Mouse (Mus musculus) small intestine, adult 2 months (tissue): ENCODE measurements around the gene Rad23b. TPM values are rescaled to one million over a fixed set of nuclear protein-coding genes. Genes with fewer than 3 reads are reported as not detected.
"Not testable (repeated sequence)": the region's sequence is repeated elsewhere in the genome, so short reads cannot be mapped to it uniquely, and the experiment has no call there.

Experiments
- H3K27ac ChIP-seq: fragments of 200-500 bp; 2 replicates; pipeline ENCODE4 v1.5.1; 2012; ENCODE audit warnings: low read depth, low read length, control low read depth, inconsistent platforms; ENCODE audit not compliant: insufficient read depth
- H3K27me3 ChIP-seq: fragments of 200-500 bp; 2 replicates; pipeline ENCODE4 v1.6.1; 2012; ENCODE audit warnings: mild to moderate bottlenecking, moderate library complexity, low read length, inconsistent platforms; ENCODE audit not compliant: control insufficient read depth, insufficient read depth
- H3K36me3 ChIP-seq: fragments of 200-500 bp; 2 replicates; pipeline ENCODE4 v1.6.1; 2012; ENCODE audit warnings: mild to moderate bottlenecking, low read length, control low read depth, inconsistent platforms; ENCODE audit not compliant: control insufficient read depth, insufficient read depth
- H3K4me1 ChIP-seq: fragments of 200-500 bp; 2 replicates; pipeline ENCODE4 v1.6.1; 2012; ENCODE audit warnings: low read length, inconsistent platforms, mixed read lengths; ENCODE audit not compliant: control insufficient read depth, insufficient read depth, insufficient read length
- H3K4me3 ChIP-seq: fragments of 200-500 bp; 2 replicates; pipeline ENCODE4 v1.5.1; 2012; ENCODE audit warnings: low read depth, mild to moderate bottlenecking, control low read depth, inconsistent platforms, low read length, moderate library complexity
- CTCF ChIP-seq: fragments of 200-500 bp; IDR thresholded peaks from 2 replicates; pipeline ENCODE4 v1.5.1; 2012; ENCODE audit warnings: low read depth, mild to moderate bottlenecking, control low read depth, inconsistent platforms, low read length, moderate library complexity, mixed read lengths; ENCODE audit not compliant: insufficient replicate concordance, insufficient read length; ENCODE audit errors: extremely low read depth
- POLR2A ChIP-seq: fragments of 200-500 bp; IDR thresholded peaks from 2 replicates; pipeline ENCODE4 v1.6.1; 2012; ENCODE audit warnings: low read depth, mild to moderate bottlenecking, control low read depth, inconsistent platforms, low read length, moderate library complexity
- WGBS: fragments of 180-500 bp; shearing (Covaris S2); methylation state at CpG from one replicate; pipeline ENCODE4 v1.1.7; 2018; 5-methylcytosine and 5-hydroxymethylcytosine counted together
- polyA plus RNA-seq: library from polyadenylated mRNA; depleted of rRNA; stranded (reverse); fragments of >200 nt; gene quantifications from 2 replicates; pipeline ENCODE4 v1.2.3, GENCODE M21; 2012; rRNA removed

Rad23b gene
- polyA plus RNA-seq = 117 and 267 TPM in 2 replicates

DNA sequence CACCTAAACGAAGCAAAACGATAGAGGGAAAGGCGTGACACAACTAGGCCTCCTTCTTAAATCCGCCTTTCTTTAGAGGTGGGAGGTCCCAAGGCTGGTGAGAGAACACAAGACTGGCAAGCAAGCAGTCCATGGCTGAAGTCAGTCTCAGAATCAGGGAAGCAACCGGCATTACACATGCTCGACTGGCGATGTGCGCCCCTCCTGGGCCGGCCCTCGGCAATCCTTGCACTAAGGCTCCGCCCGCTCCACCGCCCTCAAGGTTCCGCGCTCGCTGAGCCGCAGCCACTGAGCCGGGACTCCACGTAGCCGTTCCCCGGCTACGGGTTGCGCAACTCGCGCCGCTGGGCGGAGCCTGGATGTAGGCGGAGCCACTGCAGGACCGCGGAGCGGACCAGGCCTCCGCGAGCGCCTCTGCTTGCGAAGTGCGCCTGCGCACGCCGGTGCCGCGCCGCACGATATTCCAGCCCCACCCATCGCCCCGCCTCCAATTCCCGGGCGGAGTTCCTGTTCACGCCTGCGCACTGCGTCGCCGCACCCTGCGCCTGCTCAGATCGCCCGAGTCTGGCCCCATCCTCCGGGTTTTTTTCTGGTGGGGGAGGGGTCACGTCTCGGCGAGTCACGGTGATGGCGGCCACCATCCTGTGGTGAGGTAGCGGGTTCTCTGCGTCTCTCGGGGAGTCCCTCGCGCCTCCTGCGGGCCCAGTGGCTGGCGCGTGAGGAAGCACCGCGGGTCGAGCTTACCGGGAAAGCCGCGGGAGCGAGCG, at the start of gene Rad23b:
TSS of gene Rad23b (plus strand) at position 592 of the 767 bp plus-strand sequence.
- H3K4me1 ChIP-seq = peaks cover 4% of the 10 kb centered on the region; the same call in 1 of the 2 replicates
- H3K27me3 ChIP-seq = no peaks in the 10 kb centered on the region
- H3K27ac ChIP-seq = peak within 1 kb of the TSS; percentile 62
- WGBS = under 1% methylated on average over 77 of the region's 77 CpGs
- peak within 1 kb of the TSS; percentile 90 for H3K4me3 ChIP-seq
- TF ChIP-seq POLR2A (peak; percentile 76), CTCF (no peak)
- no peaks in the 10 kb centered on the region for H3K36me3 ChIP-seq

GRCm38 (mm10) chr4:55304121-55304520, 45.7 kb upstream of the Rad23b start:
- H3K4me1 ChIP-seq = no peaks in the 10 kb centered on the region
- TF ChIP-seq CTCF = no peak
- no peak for TF ChIP-seq POLR2A
- no peak overlapping the region for H3K27ac ChIP-seq
- H3K36me3 ChIP-seq = no peaks in the 10 kb centered on the region
- no peaks in the 10 kb centered on the region for H3K27me3 ChIP-seq
- WGBS = 82% methylated on average over 5 of the region's 5 CpGs
- no peak overlapping the region for H3K4me3 ChIP-seq

DNA sequence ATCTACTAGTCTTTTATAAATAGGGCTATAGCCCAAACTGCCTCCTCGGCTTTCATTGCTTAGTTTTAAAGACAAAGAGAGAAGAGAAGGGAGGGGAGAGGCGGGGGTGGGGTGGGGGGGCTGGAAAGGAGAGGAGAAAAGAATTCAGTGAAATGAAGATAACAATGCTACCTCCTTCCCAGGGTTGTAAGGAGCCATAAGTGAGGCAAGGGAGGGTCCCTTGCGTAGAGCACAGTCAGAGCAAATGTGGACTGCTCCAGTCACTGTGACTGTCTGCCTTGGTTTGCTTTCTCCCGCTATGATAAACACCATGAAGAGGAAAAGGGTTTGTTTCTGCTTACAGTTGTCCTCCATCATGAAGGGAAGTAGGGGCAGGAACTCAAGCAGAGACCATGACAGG, 43.2 kb upstream of the Rad23b start:
- Histone ChIP-seq H3K4me3 (no peak overlapping the region), H3K27me3 (no peaks in the 10 kb centered on the region), H3K27ac (no peak overlapping the region), H3K36me3 (no peaks in the 10 kb centered on the region), H3K4me1 (no peaks in the 10 kb centered on the region)
- 73% methylated on average over 4 of the region's 4 CpGs for WGBS
- TF ChIP-seq POLR2A (no peak), CTCF (no peak)

DNA sequence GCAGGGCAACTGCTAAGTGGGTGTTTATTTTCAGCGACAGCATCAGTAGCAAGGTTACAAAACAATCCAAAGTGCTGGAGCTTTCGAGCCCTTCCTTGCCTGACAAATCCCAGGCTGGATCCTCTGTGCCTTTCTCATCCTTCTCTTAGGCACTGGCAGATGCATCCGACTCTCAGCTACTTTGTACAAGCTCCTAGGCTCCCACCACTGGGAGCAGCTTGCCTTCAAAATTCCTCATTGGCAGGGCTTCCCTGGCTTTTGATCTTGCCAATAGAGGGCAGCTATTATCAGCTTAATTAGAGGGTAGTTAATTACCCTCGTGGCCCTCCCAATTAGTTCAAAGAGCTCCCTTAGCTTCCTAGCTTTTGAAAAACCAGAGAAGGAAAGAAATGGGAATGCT, 33.1 kb upstream of the Rad23b start:
- H3K27me3 ChIP-seq = no peaks in the 10 kb centered on the region
- H3K36me3 ChIP-seq = no peaks in the 10 kb centered on the region
- WGBS = 51% methylated on average over 4 of the region's 4 CpGs
- TF ChIP-seq POLR2A (no peak), CTCF (no peak)
- H3K27ac ChIP-seq = no peak overlapping the region
- H3K4me3 ChIP-seq = no peak overlapping the region
- H3K4me1 ChIP-seq = no peaks in the 10 kb centered on the region

- H3K27me3 ChIP-seq, H3K4me1 ChIP-seq, H3K27ac ChIP-seq, H3K36me3 ChIP-seq, H3K4me3 ChIP-seq: not testable (repeated sequence)
- 93% methylated on average over 9 of the region's 9 CpGs for WGBS
Observed at GRCm38 (mm10) chr4:55318350-55318749, 31.5 kb upstream of the Rad23b start.

DNA sequence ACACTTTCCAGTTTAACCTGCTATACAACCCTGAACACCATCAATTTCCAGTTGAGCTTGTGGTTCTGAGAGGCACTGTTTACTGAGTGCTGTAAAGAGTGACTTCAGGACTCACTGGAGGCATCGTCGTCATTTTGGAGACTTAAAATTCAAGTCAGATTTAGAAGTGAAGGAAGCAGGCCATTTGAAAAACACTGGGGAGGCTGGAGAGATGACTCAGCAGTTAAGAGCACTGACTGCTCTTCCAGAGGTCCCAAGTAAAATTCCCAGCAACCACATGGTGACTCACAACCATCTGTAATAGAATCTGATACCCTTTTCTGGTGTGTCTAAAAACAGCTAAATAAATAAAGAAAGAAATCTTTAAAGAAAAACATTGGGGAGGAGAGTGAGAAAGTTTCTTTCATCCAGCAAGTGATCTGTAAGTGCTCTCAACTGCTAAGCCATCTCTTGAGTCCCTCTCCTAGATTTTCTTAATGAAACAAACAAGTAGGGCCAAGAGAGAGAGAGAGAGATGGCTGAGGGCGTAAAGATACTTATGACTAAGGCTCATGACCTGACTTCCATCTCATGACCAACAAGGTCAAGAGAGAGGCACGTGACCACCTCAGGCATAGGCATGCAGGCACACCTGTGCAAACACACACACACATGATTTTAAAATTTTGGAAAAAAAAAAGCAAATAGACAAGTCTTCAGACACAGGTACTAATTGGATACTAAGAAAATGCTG, 23.9 kb upstream of the Rad23b start:
- Histone ChIP-seq H3K27ac (no peak overlapping the region), H3K4me3 (no peak overlapping the region), H3K36me3 (no peaks in the 10 kb centered on the region), H3K27me3 (no peaks in the 10 kb centered on the region), H3K4me1 (peaks cover 3% of the 10 kb centered on the region; the same call in 1 of the 2 replicates)
- TF ChIP-seq CTCF (no peak), POLR2A (no peak)
- 45% methylated on average over 4 of the region's 4 CpGs for WGBS

DNA sequence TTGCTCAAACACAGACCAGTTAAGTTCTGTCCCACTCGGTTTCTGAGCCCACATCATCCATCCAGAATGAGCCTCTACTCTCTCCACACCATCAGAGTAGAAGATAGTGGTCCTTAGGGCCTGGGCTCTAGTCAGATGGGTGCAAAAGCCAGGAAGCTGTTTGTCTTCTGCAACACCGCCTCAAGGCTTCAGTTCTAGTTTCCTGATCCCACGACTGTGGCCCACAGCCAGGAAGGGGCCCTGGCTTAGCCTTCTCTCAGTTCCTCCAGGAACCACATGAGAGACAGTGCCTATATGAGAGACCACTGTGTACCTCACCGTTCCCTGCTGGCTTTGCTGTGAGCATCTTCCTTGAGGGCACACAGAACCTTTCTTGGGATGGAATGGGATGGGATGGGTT, 22.3 kb upstream of the Rad23b start:
- H3K27me3 ChIP-seq = no peaks in the 10 kb centered on the region
- WGBS = 52% methylated on average over 4 of the region's 4 CpGs

More for the DNA sequence above, 22.3 kb upstream of the Rad23b start:
- no peaks in the 10 kb centered on the region for H3K36me3 ChIP-seq
- no peak overlapping the region for H3K4me3 ChIP-seq
- no peak for TF ChIP-seq CTCF
- no peak for TF ChIP-seq POLR2A
- H3K4me1 ChIP-seq = peaks cover 3% of the 10 kb centered on the region; the same call in 1 of the 2 replicates
- H3K27ac ChIP-seq = no peak overlapping the region
